In the genomic region with DNA sequence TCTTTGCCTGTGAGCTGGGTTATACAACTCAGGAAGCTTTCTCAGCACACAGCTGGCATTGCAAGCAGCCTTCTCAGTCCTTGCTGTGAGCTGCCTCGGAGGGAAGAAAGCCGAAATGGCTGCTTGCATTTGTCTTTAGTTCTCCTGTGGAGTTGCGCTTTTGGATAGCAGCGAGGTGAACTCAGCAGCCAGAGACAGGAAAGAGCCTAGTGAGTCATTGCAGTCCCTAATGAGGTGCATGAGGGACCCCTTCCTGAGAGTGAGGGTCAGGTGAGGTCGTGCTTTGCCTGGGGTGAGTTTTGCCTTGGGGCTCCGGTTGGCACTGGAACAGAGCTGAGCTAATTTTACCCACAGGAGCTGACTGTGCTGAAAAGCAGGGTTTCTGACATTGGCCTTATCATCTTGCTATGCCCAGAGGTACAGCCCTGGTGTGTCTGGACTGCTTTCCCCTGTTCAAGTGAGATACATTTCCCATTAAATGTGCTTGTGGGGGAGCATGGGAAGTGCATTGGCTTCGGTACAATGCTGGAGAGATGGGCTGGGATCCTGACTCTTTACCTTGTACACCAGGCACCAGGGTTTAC, we compare ENCODE assay signal across 8 mouse cellular contexts. TPM values are rescaled to one million over a fixed set of nuclear protein-coding genes. Genes with fewer than 3 reads are reported as not detected.
DNase-seq lines count a peak whose midpoint lies in the region; ATAC-seq and TF ChIP-seq lines count a peak whose summit lies in the region.

No protein-coding gene starts in this region.

- H3K4me1 ChIP-seq in lung, embryonic 14.5 days (ENCODE audit: insufficient read depth) = peaks cover 17% of the 10 kb centered on the region
- peaks cover 57% of the 10 kb centered on the region for H3K4me1 ChIP-seq in kidney, embryonic 15.5 days
- H3K4me1 ChIP-seq in stomach, embryonic 15.5 days = peaks cover 26% of the 10 kb centered on the region

- no peak for TF ChIP-seq POLR2A in brain, embryonic 14.5 days (IDR thresholded peaks at IDR 0.05; ENCODE audit: borderline replicate concordance, extremely low read depth, insufficient read depth, insufficient read length, poor library complexity, severe bottlenecking)

- H3K4me3 ChIP-seq in lung, embryonic 14.5 days (ENCODE audit: low read depth, low read length) = no peak overlapping the region
- no peak overlapping the region for H3K4me3 ChIP-seq in kidney, embryonic 15.5 days (replicated peaks)
- H3K4me3 ChIP-seq in stomach, embryonic 15.5 days (replicated peaks) = no peak overlapping the region

- no peaks in the 10 kb centered on the region for H3K27me3 ChIP-seq in lung, embryonic 14.5 days (ENCODE audit: insufficient read depth, low read length)
- no peaks in the 10 kb centered on the region for H3K27me3 ChIP-seq in kidney, embryonic 15.5 days
- H3K27me3 ChIP-seq in stomach, embryonic 15.5 days (replicated peaks) = no peaks in the 10 kb centered on the region

- ATAC-seq in lung, embryonic 14.5 days (ENCODE audit: insufficient read depth) = peak; percentile 13; the same call in 1 of the 2 replicates
- peak; percentile 24; the same call in 1 of the 2 replicates for ATAC-seq in kidney, embryonic 15.5 days (replicated peaks; ENCODE audit: low FRiP score)
- peak; percentile 14; the same call in 1 of the 2 replicates for ATAC-seq in stomach, embryonic 15.5 days (ENCODE audit: insufficient read depth, low FRiP score, low read depth)

- H3K36me3 ChIP-seq in lung, embryonic 14.5 days (ENCODE audit: insufficient read depth) = no peaks in the 10 kb centered on the region
- H3K36me3 ChIP-seq in kidney, embryonic 15.5 days = no peaks in the 10 kb centered on the region
- H3K36me3 ChIP-seq in stomach, embryonic 15.5 days = no peaks in the 10 kb centered on the region

- no peaks in the 10 kb centered on the region for H3K9me3 ChIP-seq in lung, embryonic 14.5 days (ENCODE audit: low read depth, low read length)
- H3K9me3 ChIP-seq in kidney, embryonic 15.5 days (replicated peaks) = no peaks in the 10 kb centered on the region
- H3K9me3 ChIP-seq in stomach, embryonic 15.5 days = no peaks in the 10 kb centered on the region

- TF ChIP-seq CTCF in lung, embryonic 14.5 days (IDR thresholded peaks at IDR 0.05; ENCODE audit: low read depth) = no peak
- TF ChIP-seq CTCF in brain, embryonic 14.5 days (IDR thresholded peaks at IDR 0.05; ENCODE audit: borderline replicate concordance, extremely low read depth, insufficient read depth, insufficient read length) = no peak

- H3K9ac ChIP-seq in lung, embryonic 14.5 days = no peak overlapping the region
- H3K9ac ChIP-seq in kidney, embryonic 15.5 days = no peak overlapping the region
- H3K9ac ChIP-seq in stomach, embryonic 15.5 days = no peak overlapping the region

- no peak overlapping the region for H3K4me2 ChIP-seq in lung, embryonic 14.5 days
- H3K4me2 ChIP-seq in kidney, embryonic 15.5 days = peak overlapping the region; percentile 21; the same call in 1 of the 2 replicates
- H3K4me2 ChIP-seq in stomach, embryonic 15.5 days = no peak overlapping the region

- H3K27ac ChIP-seq in lung, embryonic 14.5 days (ENCODE audit: low read depth) = peak overlapping the region; percentile 51; the same call in 1 of the 2 replicates
- H3K27ac ChIP-seq in kidney, embryonic 15.5 days = peak overlapping the region; percentile 76
- H3K27ac ChIP-seq in stomach, embryonic 15.5 days = peak overlapping the region; percentile 40; the same call in 1 of the 2 replicates

- no peak for DNase-seq in lung, embryonic 14.5 days
- DNase-seq in lung, postnatal 14 days = no peak
- DNase-seq in brain, embryonic 14.5 days (ENCODE audit: low read depth) = peak; percentile 53
- DNase-seq in heart, adult 18-20 months = peak; percentile 52 to 65
- DNase-seq in embryo, embryonic 10.5 days (ENCODE audit: low spot score) = no peak
- no peak for DNase-seq in lung, adult 18-20 months

- 43% methylated on average over 7 of the region's 7 CpGs for WGBS in lung, embryonic 14.5 days
- WGBS in kidney, embryonic 15.5 days = 46% methylated on average over 7 of the region's 7 CpGs
- 51% methylated on average over 7 of the region's 7 CpGs for WGBS in stomach, embryonic 15.5 days

RNA-seq across cellular contexts. Expression of gene Lpp, which starts 41.3 kb away (rescaled TPM):
- 72.4 and 79.9 TPM in 2 replicates for polyA plus RNA-seq in lung, embryonic 14.5 days (2014; fragmentation: Nextera tagmentation; extraction: Ambion mirVana)
- polyA plus RNA-seq in brain, embryonic 14.5 days (2012; rRNA removed) = 3.6 and 5.4 TPM in 2 replicates
- 10 to 100 TPM; 20.7 to 25.2 TPM for total RNA-seq in heart, adult 18-20 months (2021)
- polyA plus RNA-seq in kidney, embryonic 15.5 days (2015; fragmentation: Nextera tagmentation; extraction: Ambion mirVana) = 50.8 and 58.6 TPM in 2 replicates
- 69.5 and 73.3 TPM in 2 replicates for polyA plus RNA-seq in stomach, embryonic 15.5 days (2015; fragmentation: Nextera tagmentation; extraction: Ambion mirVana)

Comparison
In these comparisons a context has a peak if more than half of its experiments do, and no peak if none do; other contexts are left out.
1. DNase-seq: peak in brain, embryonic 14.5 days (single experiment) and heart, adult 18-20 months (2 of 2); none in lung, embryonic 14.5 days (single experiment), lung, postnatal 14 days (single experiment), embryo, embryonic 10.5 days (single experiment) and lung, adult 18-20 months (0 of 2).
2. Peak in every context shown above with its lines, with median percentiles within 50 percentile points of each other: ATAC-seq and H3K27ac ChIP-seq.